Mouse (Mus musculus): Measurements from ENCODE around the gene Lrrc23. TPM values are rescaled to one million over a fixed set of nuclear protein-coding genes. Genes with fewer than 3 reads are reported as not detected.
"Not testable (repeated sequence)": the region's sequence is repeated elsewhere in the genome, so short reads cannot be mapped to it uniquely, and the experiment has no call there.

The Lrrc23 gene
- total RNA-seq, 2 experiments from 2014 or later: 0.43 TPM; not detected in 1

DNA sequence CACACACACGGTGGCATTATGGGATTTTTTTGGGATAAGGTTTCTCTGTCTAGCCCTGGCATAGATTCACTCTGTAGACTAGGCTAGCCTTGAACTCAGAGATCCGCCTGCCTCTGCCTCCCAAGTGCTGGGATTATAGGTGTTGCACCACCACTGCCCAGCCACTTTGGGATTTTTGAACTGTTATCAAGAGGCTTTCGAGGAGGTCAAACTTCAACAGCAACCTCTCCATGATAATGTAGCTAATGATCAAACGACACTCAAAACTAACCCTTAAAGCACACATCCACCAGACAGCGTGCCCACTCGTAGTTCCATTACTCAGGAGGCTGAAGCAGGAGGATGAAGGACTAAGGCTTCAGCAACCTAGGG is 28.4 kb upstream of the Lrrc23 start:
- no peak for DNase-seq

DNA sequence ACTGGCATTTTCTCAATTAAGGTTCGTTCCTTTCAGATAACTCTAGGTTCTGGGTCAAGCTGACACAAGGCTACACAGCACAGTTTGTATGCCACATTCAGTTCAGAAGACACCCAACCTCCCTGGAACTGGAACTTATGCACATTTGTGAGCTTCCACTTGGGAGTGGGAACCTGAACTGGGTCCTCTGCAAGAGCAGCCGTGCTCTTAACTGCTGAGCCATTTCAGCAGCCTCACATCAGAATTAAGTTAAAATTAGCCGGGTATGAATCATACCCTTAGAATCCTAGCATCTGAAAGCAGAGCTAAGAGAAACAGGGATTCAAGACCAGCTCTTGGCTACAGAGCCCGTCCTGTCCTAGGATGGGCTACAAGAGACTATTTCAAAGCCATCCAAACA is 27.8 kb upstream of the Lrrc23 start:
- DNase-seq: no peak

DNA sequence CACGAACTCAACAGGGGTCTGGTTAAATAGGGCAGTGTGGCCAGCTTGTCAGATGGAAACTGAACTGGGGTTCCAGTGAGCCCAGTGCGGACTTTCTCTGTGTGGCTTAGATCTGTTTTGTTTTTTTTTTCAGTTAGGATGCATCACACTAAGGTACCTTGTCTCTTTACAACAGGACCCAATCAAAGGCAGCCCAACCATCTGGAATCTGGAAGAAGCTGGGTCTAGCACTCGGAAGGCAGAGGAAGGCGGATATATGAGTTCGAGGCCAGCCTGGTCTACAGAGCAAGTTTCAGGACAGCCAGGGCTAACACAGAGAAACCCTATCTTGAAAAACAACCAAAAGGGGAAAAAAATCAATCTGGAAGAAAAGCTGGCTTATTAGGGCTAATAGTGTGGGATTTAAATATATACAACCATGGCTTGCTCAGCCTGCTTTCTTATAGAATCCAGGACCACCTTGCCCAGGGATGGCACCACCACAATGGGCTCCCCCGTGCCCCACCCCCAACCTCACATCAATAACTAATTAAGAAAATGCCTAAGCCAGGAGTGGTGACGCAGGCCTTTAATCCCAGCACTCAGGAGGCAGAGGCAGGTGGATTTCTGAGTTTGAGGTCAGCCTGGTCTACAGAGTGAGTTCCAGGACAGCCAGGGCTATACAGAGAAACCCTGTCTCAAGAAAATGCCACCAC is 27.1 kb upstream of the Lrrc23 start:
- no peak for DNase-seq

DNA sequence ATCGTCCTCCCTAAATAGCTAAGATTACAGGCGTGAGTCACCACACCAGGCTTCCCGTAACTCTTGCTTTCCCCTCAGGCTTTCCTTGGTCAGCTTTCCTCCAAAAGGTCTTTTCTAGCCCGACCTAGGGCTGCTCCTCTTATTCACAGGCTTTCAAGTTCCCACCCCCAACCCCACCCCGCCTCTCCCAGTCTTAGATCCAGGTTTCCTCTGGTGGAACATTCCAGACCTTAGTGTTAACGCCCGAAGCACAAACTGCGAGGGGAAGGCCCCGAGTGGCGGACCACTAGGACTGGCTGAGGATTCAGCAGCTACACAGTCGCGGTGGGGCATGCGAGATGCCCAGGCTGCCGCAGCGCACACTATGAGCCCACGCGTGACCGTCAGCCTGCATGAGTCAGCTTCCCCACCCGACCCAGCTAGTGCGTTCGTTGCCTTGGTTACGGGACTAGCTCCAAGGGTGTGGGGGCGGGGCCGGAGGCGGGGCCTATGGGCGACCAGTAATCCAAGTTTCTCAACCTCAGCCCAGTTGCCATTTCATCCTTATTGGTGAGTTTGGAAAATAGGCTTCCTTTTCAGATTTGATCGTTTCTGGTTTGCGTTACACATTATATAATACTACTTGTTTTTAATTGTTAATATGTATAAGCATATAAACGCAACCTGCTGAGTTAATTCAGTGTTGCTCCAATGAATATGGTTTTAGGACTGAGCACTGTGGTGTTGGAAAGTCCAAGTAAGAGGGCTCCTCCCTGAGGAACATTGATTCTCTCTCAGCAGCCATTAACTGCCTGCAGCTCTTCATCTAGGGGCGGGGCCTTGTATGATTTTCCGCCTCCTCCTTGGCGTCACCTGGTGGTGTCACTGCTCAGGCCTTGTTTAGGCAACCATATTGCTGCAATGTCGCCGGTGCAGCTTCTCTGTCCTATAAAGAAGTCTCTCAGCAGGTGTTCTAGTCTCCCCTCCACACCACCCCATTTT is 26.1 kb upstream of the Lrrc23 start:
- peak; percentile 97 to 99 for DNase-seq

DNA sequence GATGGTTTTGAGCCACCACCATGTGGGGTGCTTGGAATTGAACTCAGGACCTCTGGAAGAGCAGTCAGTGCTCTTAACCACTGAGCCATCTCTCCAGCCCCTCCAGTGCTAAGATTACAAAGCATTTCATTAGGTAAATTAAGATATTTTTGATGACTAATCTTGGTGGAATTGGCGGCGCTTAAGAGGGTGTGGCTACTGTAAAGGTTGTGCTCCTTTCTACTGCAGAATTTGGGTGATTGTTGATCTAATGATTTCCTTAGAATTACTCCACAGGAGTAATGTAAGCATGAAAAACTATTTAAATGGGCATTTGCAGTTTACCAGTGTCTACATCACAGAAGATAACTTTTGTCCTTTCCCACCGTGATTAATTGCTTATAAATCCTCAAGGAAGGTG is 24.8 kb upstream of the Lrrc23 start:
- DNase-seq: no peak

DNA sequence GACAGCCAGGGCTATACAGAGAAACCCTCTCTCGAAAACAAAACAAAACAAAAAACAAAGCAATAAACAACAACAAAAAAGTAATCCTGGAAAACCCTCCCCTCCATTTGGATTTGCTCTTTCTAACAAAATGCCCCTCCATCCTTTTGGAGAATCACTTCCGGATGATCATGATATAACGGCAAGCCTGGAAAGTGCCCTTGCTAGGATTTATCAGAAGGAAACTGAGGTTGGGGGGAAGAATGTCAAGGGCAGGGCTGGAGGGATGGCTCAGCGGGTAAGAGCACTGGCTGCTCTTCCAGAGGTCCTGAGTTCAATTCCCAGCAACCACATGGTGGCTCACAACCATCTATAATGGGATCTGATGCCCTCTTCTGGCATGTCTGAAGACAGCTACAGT is 24.2 kb upstream of the Lrrc23 start:
- not testable (repeated sequence) for DNase-seq

DNA sequence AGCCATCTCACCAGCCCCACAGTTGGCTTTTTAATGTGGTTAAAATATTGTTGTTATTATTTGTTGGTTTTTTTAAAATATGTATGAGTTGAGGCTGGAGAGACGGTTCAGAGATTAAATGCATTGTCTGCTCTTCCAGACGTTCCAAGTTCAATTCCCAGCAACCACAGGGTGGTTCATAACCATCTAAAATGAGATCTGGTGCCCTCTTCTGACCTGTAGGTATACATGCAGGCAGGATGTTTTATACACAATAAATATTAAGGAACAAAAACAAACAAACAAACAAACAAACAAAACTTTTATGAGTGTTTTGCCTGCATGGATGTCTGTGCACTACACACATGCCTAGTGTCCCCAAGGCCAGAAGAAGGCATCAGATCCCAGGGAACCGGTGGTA is 23.5 kb upstream of the Lrrc23 start:
- DNase-seq: no peak

DNA sequence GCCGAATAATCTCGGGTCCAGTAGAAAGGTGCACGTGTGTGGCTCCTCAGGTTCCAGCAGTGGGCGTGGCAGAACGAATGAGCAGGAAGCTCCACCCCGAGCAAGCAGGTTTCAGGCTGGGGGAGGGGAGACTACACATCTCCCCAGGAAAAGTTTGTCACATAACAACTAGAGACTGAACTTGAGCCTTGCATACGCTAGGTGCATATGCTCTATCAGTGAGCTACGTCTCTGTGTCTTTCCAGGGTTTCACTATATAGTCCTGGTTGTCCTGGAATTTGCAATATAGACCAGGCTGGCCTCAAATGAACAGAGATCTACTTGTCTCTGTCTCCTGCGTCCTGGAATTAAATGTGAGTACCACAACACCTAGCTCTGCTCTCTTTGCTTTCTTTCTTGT is 22.9 kb upstream of the Lrrc23 start:
- DNase-seq: not testable (repeated sequence)

DNA sequence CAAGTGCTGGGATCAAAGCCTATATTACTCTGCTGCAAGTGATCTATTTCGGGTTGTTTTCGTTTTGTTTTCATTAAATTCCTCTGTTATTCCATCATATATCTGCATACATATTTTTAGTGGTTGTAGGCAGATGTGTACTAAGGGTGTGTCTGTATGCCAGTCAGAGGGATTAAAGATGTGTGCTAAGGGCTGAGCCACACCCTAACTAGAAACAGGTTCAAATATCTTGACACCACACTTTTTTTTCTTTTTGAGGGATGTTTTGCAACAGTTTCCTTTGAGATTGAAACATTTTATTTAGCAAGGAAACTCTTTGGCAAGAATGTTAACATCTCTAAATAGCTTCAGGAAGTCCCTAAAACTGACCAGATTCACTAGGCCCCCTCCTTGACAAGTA is 16.7 kb upstream of the Lrrc23 start:
- DNase-seq: no peak

DNA sequence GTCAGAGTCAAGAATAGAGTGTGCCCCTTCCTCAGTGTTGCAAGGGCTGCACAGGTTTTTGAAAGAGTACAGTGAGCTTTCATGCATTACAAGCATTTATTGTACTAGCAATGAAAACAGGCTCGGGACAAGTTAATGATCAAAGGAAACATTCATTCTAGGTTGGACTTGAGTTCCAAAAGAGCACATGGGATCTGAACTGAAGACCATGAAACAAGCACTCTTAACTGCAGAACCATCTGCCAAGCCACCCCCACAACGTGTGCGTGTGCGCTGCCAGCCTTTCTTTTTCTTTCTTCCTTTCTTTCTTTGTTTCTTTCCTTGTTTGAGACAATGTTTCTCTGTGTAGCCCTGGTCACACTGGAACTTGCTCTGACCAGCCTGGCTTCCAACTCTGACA is 16.3 kb upstream of the Lrrc23 start:
- DNase-seq: no peak

DNA sequence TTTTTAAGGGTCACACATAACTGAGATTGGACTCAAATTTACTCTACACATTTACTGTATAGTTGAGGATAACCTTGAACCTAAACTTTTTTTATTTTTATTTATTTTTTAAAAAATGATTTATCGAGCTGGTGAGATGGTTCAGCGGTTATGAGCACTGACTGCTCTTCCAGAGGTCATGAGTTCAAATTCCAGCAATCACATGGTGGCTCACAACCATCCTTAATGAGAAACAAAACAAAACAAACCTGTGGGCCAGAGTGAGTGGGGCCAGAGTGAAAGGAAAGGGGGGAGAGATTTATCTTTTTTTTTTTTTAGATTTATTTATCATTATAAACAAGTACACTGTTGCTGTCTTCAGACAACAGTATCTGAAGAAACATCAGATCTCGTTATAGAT is 12.4 kb upstream of the Lrrc23 start:
- DNase-seq: no peak

DNA sequence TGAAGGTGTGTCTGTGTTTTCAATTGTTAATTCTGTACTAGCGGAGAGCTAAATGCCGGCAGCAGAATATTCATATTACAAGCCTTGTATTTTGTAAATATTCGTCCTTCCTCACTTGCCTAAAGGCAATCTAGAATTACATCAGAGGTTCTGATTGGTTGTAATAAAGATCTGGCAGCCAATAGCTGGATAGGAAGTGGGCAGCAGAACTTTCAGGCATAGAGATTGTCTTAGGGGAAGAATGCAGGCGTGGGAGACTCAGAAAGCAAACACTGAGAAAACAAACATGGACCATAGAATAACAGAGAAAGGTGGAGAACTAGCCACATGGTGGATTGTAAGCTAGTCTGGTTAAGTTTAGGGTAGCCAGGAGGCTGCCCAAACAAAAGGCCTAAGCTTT is 10.6 kb upstream of the Lrrc23 start:
- no peak for DNase-seq

DNA sequence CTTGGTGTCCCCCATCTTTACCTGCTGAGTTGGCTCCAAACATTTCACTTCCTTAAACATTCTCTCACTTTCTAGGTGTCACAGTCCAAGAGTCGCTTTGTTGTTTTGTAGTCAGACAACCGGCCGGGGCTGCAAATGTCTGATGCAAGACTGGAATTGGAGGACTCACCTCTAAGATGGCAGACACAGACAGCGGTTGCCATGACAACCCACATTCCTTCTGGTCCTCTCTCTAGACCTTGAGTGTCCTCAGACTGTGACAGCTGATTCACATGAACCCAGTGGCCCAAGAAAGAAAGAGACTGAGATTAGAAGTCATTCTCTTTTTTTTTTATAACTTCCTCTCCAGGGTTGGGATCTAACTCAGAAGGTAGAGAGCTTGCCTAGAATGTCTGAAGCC is 10.0 kb upstream of the Lrrc23 start:
- no peak for DNase-seq

DNA sequence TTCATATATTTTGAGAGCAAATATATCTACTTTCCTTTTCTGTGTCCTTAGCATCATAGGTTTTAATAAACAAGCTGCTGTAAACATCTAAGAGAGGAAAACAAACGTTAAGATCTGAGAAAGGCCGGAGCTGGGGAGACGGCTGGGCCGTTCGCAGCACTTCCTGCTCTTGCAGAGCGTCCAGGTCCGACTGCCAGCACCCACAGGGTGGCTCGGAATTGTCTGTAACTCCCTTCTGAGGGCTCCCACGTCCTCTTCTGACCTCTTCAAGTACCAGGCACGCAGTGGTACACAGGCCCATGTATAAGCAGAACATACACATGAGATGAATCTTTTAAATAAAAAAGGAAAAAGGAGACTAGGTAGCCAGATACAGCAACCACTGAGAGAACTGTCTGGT is 8.2 kb upstream of the Lrrc23 start:
- no peak for DNase-seq

DNA sequence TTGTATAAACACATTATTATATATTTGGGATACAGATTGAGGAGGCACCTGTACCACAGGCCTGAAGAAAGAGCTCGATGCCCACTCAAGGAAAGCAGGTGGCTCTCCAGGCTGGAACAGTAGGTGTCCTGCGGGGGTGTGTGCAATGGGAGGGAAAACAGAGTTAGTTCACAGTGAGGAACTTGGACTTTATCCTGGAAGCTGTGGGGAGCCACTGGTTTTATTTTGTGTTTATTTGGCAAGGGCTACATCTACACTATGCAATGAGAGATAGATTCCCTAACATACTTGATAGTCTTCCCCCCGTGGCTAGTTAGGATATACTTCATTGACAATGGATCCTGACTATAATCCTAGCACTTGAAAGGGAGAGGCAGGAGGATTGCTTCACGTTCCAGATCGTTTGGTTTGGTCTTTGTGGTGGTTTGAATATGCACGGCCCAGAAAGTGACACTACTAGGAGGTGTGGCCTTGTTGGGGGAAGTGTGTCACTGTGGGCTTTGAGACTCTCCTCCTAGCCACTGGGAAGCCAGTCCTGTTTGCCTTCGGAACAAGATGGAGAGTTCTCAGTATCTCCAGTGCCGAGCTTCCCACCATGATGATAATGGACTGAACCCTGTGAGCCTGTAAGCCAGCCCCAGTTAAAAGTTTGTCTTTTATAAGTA is 7.4 kb upstream of the Lrrc23 start:
- DNase-seq: no peak

DNA sequence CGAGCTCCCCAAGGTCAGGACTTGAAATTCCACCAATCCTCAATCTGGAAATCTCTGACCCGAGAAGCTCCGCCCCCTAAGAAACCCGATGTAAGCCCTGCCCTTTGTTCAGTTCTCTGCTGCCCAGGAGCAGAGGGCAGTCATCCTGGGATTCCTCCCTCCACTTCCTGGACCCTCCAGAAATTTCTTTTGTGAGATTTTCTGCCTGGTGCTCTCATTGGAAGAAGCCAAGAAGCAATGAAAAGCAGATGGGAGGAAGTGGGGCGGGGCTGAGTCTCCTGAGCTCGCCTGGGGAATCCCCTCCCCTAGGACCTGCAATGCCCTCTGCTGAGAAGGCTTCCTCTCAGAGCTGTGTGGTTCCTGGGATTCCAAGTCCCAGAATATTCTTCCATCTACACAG is 2.9 kb upstream of the Lrrc23 start:
- DNase-seq: peak in 1 of 2 experiments; percentile 38

DNA sequence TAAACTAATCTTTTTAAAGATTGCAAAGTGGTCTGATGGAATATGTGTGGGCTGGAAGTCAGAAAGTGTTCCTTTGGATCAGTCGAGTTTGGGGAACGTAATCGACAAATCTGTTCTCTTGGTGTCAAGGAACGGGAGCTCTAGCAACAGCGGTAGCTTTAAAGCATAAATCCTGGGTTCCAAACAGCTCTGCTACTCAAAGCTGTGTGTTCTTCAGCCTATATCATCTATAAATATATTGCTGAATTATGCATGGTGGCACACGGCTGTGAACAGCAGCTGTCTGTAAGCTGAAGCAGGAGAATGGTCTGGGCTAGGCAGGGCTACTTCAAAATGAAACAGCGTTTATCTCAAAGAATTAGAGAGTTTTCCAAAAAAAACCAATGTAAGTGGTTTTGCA is 1.4 kb upstream of the Lrrc23 start:
- DNase-seq: no peak

DNA sequence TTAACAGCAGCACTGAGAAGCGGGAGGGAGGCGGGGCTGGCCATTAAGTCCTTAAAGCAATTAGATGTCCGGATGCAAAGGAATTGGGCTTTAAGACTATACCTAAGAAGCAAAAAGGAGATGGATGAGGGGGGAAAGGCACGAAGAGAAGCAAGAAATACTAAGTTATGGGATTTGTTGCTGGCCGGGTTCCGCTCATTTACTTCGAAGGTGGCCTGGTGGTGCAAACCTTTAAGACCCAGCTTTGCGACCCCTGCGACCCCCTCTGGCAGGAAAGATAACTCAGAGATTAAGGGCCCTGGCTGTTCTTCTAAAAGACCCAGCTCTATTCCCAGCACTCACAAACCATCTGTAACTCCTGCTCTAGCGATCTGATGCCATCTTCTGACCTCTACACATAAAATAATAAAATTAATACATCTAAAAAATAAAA is 473 bp upstream of the Lrrc23 start:
- no peak for DNase-seq

DNA sequence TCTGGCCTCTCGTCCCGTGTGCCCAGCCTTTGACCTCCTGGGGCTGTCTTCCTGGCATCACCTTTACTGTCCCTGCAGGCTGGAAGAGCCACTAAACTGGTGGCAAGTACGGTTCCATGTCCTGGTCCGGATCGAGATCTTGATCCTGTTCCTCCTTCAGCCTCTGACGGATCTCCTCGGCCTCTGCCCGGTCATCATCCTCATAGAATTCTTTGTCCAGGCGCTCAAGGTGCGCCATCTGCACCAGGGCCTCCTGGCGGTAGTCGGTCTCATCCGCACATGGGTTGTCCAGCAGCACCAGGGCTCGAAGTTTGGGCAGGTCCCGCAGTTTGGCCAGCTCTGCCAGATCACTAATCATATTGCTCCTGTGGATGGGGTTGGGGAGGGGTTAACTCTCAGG is 9.0 kb downstream of the Lrrc23 start:
- DNase-seq: no peak

DNA sequence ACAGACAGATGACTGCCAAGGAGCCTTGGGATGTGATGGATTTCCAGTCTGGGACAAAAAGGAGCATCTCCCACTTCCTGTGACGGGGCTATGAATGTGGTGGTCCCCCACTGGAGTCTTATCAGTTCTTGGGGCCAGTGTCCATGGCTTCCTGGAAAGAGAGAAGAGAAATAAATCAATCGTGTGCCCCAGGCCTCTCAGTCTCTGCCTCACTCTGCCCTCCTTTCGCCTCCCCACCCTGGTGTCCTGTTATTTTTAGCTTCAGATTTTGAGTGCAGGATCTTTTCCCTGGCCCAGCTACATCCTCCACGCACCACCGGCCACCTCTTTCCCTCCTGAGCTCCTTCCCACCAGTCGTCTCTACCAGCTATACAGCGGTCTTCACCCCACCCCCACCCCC is 9.5 kb downstream of the Lrrc23 start:
- no peak for DNase-seq

DNA sequence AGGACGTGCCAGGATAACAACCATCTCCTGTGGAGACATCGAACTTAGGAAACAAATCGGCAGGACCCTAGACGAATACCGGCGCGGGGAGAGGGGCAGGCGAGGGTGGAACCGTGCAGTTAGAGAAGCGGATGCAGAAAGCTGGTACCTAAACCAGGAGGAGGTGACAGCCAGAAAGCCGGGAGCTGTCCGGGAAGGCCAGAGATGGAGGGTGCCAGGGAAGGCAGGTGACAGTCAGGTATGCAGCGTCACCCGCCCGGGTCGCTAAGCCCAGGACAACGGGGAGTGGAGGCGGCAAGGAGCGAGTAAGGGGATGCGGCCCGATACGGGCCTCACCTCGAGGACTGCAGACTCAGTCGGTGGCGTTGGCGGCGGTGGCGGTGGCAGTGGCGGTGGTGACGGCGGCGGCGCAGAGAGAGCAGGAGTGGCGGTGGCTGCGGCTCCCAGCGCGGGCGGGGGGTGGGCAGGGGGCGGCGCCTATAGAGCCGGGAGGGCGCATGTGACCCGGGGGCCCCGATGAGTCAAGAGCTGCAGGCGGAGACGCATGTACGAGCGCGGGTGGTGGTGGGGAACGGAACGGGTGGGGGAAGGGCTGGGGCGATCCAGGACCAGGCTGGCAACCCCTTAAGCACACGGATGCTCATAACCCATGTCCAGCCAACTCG is 10.3 kb downstream of the Lrrc23 start, which contains the start of gene Eno2:
TSS of gene Eno2 (minus strand) at position 573 of the 665 bp plus-strand sequence.
- peak; percentile 66 to 83 for DNase-seq

DNA sequence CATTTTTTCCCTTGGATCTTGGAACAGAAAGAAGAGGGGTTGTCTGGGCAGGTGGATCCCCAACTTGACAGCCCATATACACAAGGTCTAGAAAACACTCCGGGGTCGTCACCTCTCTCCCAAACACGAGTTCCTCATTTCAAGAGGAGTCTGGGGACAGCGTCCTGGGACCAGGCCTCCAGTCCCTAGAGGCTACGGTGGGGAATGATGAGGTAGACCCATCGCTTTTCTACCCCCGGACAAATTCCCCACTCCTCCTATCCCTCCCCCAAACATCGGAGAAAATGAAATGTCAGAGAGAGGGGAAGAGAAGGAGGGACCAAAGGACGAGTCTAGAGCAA is 10.9 kb downstream of the Lrrc23 start:
- DNase-seq: no peak
